Mouse (Mus musculus): ENCODE results near the gene Prr7. TPM values are rescaled to one million over a fixed set of nuclear protein-coding genes. Genes with fewer than 3 reads are reported as not detected.
A peak's percentile ranks its signal among the peaks of the same experiment; 100 is the strongest.

The Prr7 gene
- polyA plus RNA-seq, 2 experiments: 0.32 TPM; not detected in 1

DNA sequence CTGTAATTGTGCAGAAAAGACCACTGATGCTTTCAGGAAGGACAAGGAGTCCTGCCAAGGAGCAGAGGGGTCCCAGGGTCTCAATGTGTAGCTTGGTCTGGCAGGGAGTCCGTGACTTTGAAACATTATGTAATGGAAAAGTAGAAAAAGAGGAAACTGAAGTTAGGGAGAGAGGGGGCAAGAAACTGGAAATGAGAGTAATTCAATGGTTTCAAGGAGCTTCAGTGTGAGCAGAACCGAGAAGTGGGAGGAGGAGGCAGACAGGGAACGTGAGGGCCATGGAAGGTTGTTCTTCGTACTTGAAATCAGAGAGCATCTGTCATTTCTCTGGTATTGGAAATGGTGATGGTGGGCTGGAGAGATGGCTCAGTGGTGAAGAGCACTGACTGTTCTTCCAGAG, 55.5 kb downstream of the Prr7 start:
- H3K27me3 ChIP-seq (ENCODE audit: control insufficient read depth, insufficient read depth, low read length): no peaks in the 10 kb centered on the region
- H3K9me3 ChIP-seq (ENCODE audit: control insufficient read depth, low read length): no peaks in the 10 kb centered on the region
- no peaks in the 10 kb centered on the region for H3K36me3 ChIP-seq (replicated peaks; ENCODE audit: control insufficient read depth, insufficient read depth, low read depth)
- no peak overlapping the region for H3K4me2 ChIP-seq (ENCODE audit: low read depth)
- no peak overlapping the region for H3K27ac ChIP-seq
- H3K4me1 ChIP-seq (replicated peaks; ENCODE audit: control insufficient read depth in 2 of 2, insufficient read depth in 2 of 2, low read length in 1 of 2): no peaks in the 10 kb centered on the region
- no peak for TF ChIP-seq EP300 (IDR thresholded peaks at IDR 0.05; ENCODE audit: low read depth)
- TF ChIP-seq CTCF (IDR thresholded peaks at IDR 0.05; ENCODE audit: low read depth): no peak
- WGBS (ENCODE audit: insufficient replicate concordance): 38% methylated on average over 4 of the region's 4 CpGs
- DNase-seq (ENCODE audit: low read depth in 3 of 3, low spot score in 3 of 3): no peak
- ATAC-seq (ENCODE audit: insufficient read depth): no peak
- H3K4me3 ChIP-seq (ENCODE audit: insufficient read depth in 1 of 2, low read depth in 2 of 2, low read length in 2 of 2): no peak overlapping the region
- H3K9ac ChIP-seq (replicated peaks): no peak overlapping the region

GRCm38 (mm10) chr13:55522730-55523129, 58.7 kb downstream of the Prr7 start:
- H3K9me3 ChIP-seq (ENCODE audit: control insufficient read depth, low read length): no peaks in the 10 kb centered on the region
- DNase-seq (ENCODE audit: low read depth in 3 of 3, low spot score in 3 of 3) (no peak), ATAC-seq (ENCODE audit: insufficient read depth) (no peak)
- no peak overlapping the region for H3K4me3 ChIP-seq (ENCODE audit: insufficient read depth in 1 of 2, low read depth in 2 of 2, low read length in 2 of 2)
- H3K4me1 ChIP-seq (replicated peaks; ENCODE audit: control insufficient read depth in 2 of 2, insufficient read depth in 2 of 2, low read length in 1 of 2): peaks cover 0 to 5% of the 10 kb centered on the region in 2 experiments; a peak in 1 of 4 replicates
- no peak overlapping the region for H3K27ac ChIP-seq
- TF ChIP-seq CTCF (IDR thresholded peaks at IDR 0.05; ENCODE audit: low read depth): no peak
- TF ChIP-seq EP300 (IDR thresholded peaks at IDR 0.05; ENCODE audit: low read depth): no peak
- no peaks in the 10 kb centered on the region for H3K36me3 ChIP-seq (replicated peaks; ENCODE audit: control insufficient read depth, insufficient read depth, low read depth)
- H3K9ac ChIP-seq (replicated peaks): no peak overlapping the region
- WGBS (ENCODE audit: insufficient replicate concordance): 62% methylated on average over 8 of the region's 8 CpGs
- H3K4me2 ChIP-seq (ENCODE audit: low read depth): no peak overlapping the region
- H3K27me3 ChIP-seq (ENCODE audit: control insufficient read depth, insufficient read depth, low read length): no peaks in the 10 kb centered on the region

Small RNAs within 50 kb of the gene (microRNA-seq; reads per million reads assigned to microRNA genes)
- not detected for gene Mir6943
- gene Mir6944: 5.1 reads per million, percentile 7 among the genes with 10 or more reads in this experiment
- gene Mir6945: 1.3 reads per million

Other genes with a start within 250 kb of the Prr7 start
- 129 and 130 TPM in 2 replicates for gene Prelid1, start 143.8 kb upstream of the Prr7 start, polyA plus RNA-seq (2012; rRNA removed)
- 230 and 238 TPM in 2 replicates for gene Prelid1, start 143.8 kb upstream of the Prr7 start, polyA plus RNA-seq (2014; fragmentation: Nextera tagmentation; extraction: Ambion mirVana)
- 42.3 and 47.1 TPM in 2 replicates for gene Rab24, start 142.3 kb upstream of the Prr7 start, polyA plus RNA-seq (2012; rRNA removed)
- 43.9 and 50.7 TPM in 2 replicates for gene Rab24, start 142.3 kb upstream of the Prr7 start, polyA plus RNA-seq (2014; fragmentation: Nextera tagmentation; extraction: Ambion mirVana)
- 32.6 and 32.8 TPM in 2 replicates for gene Mxd3, start 134.4 kb upstream of the Prr7 start, polyA plus RNA-seq (2012; rRNA removed)
- gene Mxd3, start 134.4 kb upstream of the Prr7 start, polyA plus RNA-seq (2014; fragmentation: Nextera tagmentation; extraction: Ambion mirVana): 23.5 and 26.3 TPM in 2 replicates
- 34.6 and 35.3 TPM in 2 replicates for gene Lman2, start 101.5 kb upstream of the Prr7 start, polyA plus RNA-seq (2012; rRNA removed)
- 50.3 and 51.6 TPM in 2 replicates for gene Lman2, start 101.5 kb upstream of the Prr7 start, polyA plus RNA-seq (2014; fragmentation: Nextera tagmentation; extraction: Ambion mirVana)
- gene Rgs14, start 94.5 kb upstream of the Prr7 start, polyA plus RNA-seq (2012; rRNA removed): 1.4 and 1.6 TPM in 2 replicates
- gene Rgs14, start 94.5 kb upstream of the Prr7 start, polyA plus RNA-seq (2014; fragmentation: Nextera tagmentation; extraction: Ambion mirVana): 1.3 and 1.7 TPM in 2 replicates
- gene Slc34a1, start 66.1 kb upstream of the Prr7 start, polyA plus RNA-seq (2012; rRNA removed): 0.01 TPM in 1 of 2 replicates, not detected in the other
- not detected in 2 replicates for gene Slc34a1, start 66.1 kb upstream of the Prr7 start, polyA plus RNA-seq (2014; fragmentation: Nextera tagmentation; extraction: Ambion mirVana)
- gene Pfn3, start 49.0 kb upstream of the Prr7 start, polyA plus RNA-seq (2012; rRNA removed): not detected in 2 replicates
- gene Pfn3, start 49.0 kb upstream of the Prr7 start, polyA plus RNA-seq (2014; fragmentation: Nextera tagmentation; extraction: Ambion mirVana): not detected in 2 replicates
- gene F12, start 37.5 kb upstream of the Prr7 start, polyA plus RNA-seq (2012; rRNA removed): 53.4 and 68.7 TPM in 2 replicates
- 72.0 and 82.0 TPM in 2 replicates for gene F12, start 37.5 kb upstream of the Prr7 start, polyA plus RNA-seq (2014; fragmentation: Nextera tagmentation; extraction: Ambion mirVana)
- gene Grk6, start 19.2 kb upstream of the Prr7 start, polyA plus RNA-seq (2012; rRNA removed): 21.0 and 26.1 TPM in 2 replicates
- gene Grk6, start 19.2 kb upstream of the Prr7 start, polyA plus RNA-seq (2014; fragmentation: Nextera tagmentation; extraction: Ambion mirVana): 22.6 and 25.7 TPM in 2 replicates
- 5.1 and 5.3 TPM in 2 replicates for gene Dbn1, start 23.8 kb downstream of the Prr7 start, polyA plus RNA-seq (2012; rRNA removed)
- 3.7 and 4.1 TPM in 2 replicates for gene Dbn1, start 23.8 kb downstream of the Prr7 start, polyA plus RNA-seq (2014; fragmentation: Nextera tagmentation; extraction: Ambion mirVana)
- 11.5 and 13.7 TPM in 2 replicates for gene Pdlim7, start 49.4 kb downstream of the Prr7 start, polyA plus RNA-seq (2012; rRNA removed)
- 15.3 and 18.6 TPM in 2 replicates for gene Pdlim7, start 49.4 kb downstream of the Prr7 start, polyA plus RNA-seq (2014; fragmentation: Nextera tagmentation; extraction: Ambion mirVana)
- 4.7 and 4.8 TPM in 2 replicates for gene Dok3, start 65.0 kb downstream of the Prr7 start, polyA plus RNA-seq (2012; rRNA removed)
- gene Dok3, start 65.0 kb downstream of the Prr7 start, polyA plus RNA-seq (2014; fragmentation: Nextera tagmentation; extraction: Ambion mirVana): 2.9 and 3.0 TPM in 2 replicates
- 18.9 and 29.4 TPM in 2 replicates for gene Ddx41, start 72.4 kb downstream of the Prr7 start, polyA plus RNA-seq (2012; rRNA removed)
- 23.6 and 27.0 TPM in 2 replicates for gene Ddx41, start 72.4 kb downstream of the Prr7 start, polyA plus RNA-seq (2014; fragmentation: Nextera tagmentation; extraction: Ambion mirVana)
- 18.3 and 20.9 TPM in 2 replicates for gene Fam193b, start 106.9 kb downstream of the Prr7 start, polyA plus RNA-seq (2012; rRNA removed)
- 4.0 and 5.0 TPM in 2 replicates for gene Fam193b, start 106.9 kb downstream of the Prr7 start, polyA plus RNA-seq (2014; fragmentation: Nextera tagmentation; extraction: Ambion mirVana)
- 36.9 and 58.3 TPM in 2 replicates for gene Tmed9, start 109.5 kb downstream of the Prr7 start, polyA plus RNA-seq (2012; rRNA removed)
- 19.5 and 20.7 TPM in 2 replicates for gene Tmed9, start 109.5 kb downstream of the Prr7 start, polyA plus RNA-seq (2014; fragmentation: Nextera tagmentation; extraction: Ambion mirVana)
- 5.5 and 5.8 TPM in 2 replicates for gene B4galt7, start 135.6 kb downstream of the Prr7 start, polyA plus RNA-seq (2012; rRNA removed)
- gene B4galt7, start 135.6 kb downstream of the Prr7 start, polyA plus RNA-seq (2014; fragmentation: Nextera tagmentation; extraction: Ambion mirVana): 1.8 and 1.9 TPM in 2 replicates
- gene Caml, start 158.7 kb downstream of the Prr7 start, polyA plus RNA-seq (2012; rRNA removed): 7.4 and 12.4 TPM in 2 replicates
- 13.4 and 13.5 TPM in 2 replicates for gene Caml, start 158.7 kb downstream of the Prr7 start, polyA plus RNA-seq (2014; fragmentation: Nextera tagmentation; extraction: Ambion mirVana)
- gene Ddx46, start 170.8 kb downstream of the Prr7 start, polyA plus RNA-seq (2012; rRNA removed): 9.8 and 19.3 TPM in 2 replicates
- gene Ddx46, start 170.8 kb downstream of the Prr7 start, polyA plus RNA-seq (2014; fragmentation: Nextera tagmentation; extraction: Ambion mirVana): 17.4 and 19.2 TPM in 2 replicates
- 14.7 and 17.4 TPM in 2 replicates for gene B230219D22Rik, start 228.9 kb downstream of the Prr7 start, polyA plus RNA-seq (2012; rRNA removed)
- 8.4 and 9.7 TPM in 2 replicates for gene B230219D22Rik, start 228.9 kb downstream of the Prr7 start, polyA plus RNA-seq (2014; fragmentation: Nextera tagmentation; extraction: Ambion mirVana)